Mouse (Mus musculus): ENCODE data around the gene Spo11. TPM values are rescaled to one million over a fixed set of nuclear protein-coding genes. Genes with fewer than 3 reads are reported as not detected.

Spo11 gene
- polyA plus RNA-seq, 1 experiment from 2014 or later: 0.02 TPM

- peak overlapping the region; percentile 61 for H3K9ac ChIP-seq (ENCODE audit: low read length)
- no peaks in the 10 kb centered on the region for H3K36me3 ChIP-seq (ENCODE audit: control insufficient read depth, insufficient read depth, low read length)
- H3K4me3 ChIP-seq (ENCODE audit: low read depth, low read length): peak overlapping the region; percentile 56
- no peaks in the 10 kb centered on the region for H3K9me3 ChIP-seq (ENCODE audit: control insufficient read depth, low read length)
- peaks cover 10% of the 10 kb centered on the region for H3K4me1 ChIP-seq (replicated peaks; ENCODE audit: control insufficient read depth, insufficient read depth)
- peak overlapping the region; percentile 92 for H3K4me2 ChIP-seq (replicated peaks; ENCODE audit: low read depth)
- ATAC-seq (ENCODE audit: low FRiP score, low TSS enrichment) (no peak; the same call in 1 of the 2 replicates), DNase-seq (ENCODE audit: low spot score) (peak; percentile 29)
- TF ChIP-seq CTCF (IDR thresholded peaks at IDR 0.05; ENCODE audit: low read depth) (no peak), EP300 (optimal IDR thresholded peaks at IDR 0.05) (no peak)
- WGBS: under 1% methylated on average over 26 of the region's 26 CpGs
- no peaks in the 10 kb centered on the region for H3K27me3 ChIP-seq (ENCODE audit: control insufficient read depth, insufficient read depth, low read length)
- peak overlapping the region; percentile 76 for H3K27ac ChIP-seq (replicated peaks)
Measured at GRCm38 (mm10) chr2:172939639-172940002, 37.9 kb upstream of the Spo11 start.

- TF ChIP-seq EP300 (optimal IDR thresholded peaks at IDR 0.05): no peak
- TF ChIP-seq CTCF (IDR thresholded peaks at IDR 0.05; ENCODE audit: low read depth): no peak
Measured at GRCm38 (mm10) chr2:172940003-172940798, 37.3 kb upstream of the Spo11 start, which contains the start of gene Bmp7. Bmp7 (minus strand) TSS chr2:172940321.

GRCm38 (mm10) chr2:172940799-172941163 lies 36.7 kb upstream of the Spo11 start:
- TF ChIP-seq EP300 (optimal IDR thresholded peaks at IDR 0.05) (no peak), CTCF (IDR thresholded peaks at IDR 0.05; ENCODE audit: low read depth) (no peak)
- H3K36me3 ChIP-seq (ENCODE audit: control insufficient read depth, insufficient read depth, low read length): no peaks in the 10 kb centered on the region
- peaks cover 5% of the 10 kb centered on the region; the same call in 1 of the 2 replicates for H3K4me1 ChIP-seq (replicated peaks; ENCODE audit: control insufficient read depth, insufficient read depth)
- H3K9ac ChIP-seq (ENCODE audit: low read length): no peak overlapping the region
- H3K27ac ChIP-seq (replicated peaks): no peak overlapping the region; the same call in 1 of the 2 replicates
- H3K4me2 ChIP-seq (replicated peaks; ENCODE audit: low read depth): peak overlapping the region; percentile 92
- ATAC-seq (ENCODE audit: low FRiP score, low TSS enrichment) (peak; percentile 0; the same call in 1 of the 2 replicates), DNase-seq (ENCODE audit: low spot score) (no peak)
- peak overlapping the region; percentile 56 for H3K4me3 ChIP-seq (ENCODE audit: low read depth, low read length)
- WGBS: 1% methylated on average over 13 of the region's 13 CpGs
- no peaks in the 10 kb centered on the region for H3K9me3 ChIP-seq (ENCODE audit: control insufficient read depth, low read length)
- H3K27me3 ChIP-seq (ENCODE audit: control insufficient read depth, insufficient read depth, low read length): no peaks in the 10 kb centered on the region

More at GRCm38 (mm10) chr2:172940003-172940798, 37.3 kb upstream of the Spo11 start, which contains the start of gene Bmp7:
- H3K9me3 ChIP-seq (ENCODE audit: control insufficient read depth, low read length): no peaks in the 10 kb centered on the region
- peak within 1 kb of the TSS; percentile 56 for H3K4me3 ChIP-seq (ENCODE audit: low read depth, low read length)
- ATAC-seq (ENCODE audit: low FRiP score, low TSS enrichment) (peak; percentile 64), DNase-seq (ENCODE audit: low spot score) (peak; percentile 84)
- no peaks in the 10 kb centered on the region for H3K36me3 ChIP-seq (ENCODE audit: control insufficient read depth, insufficient read depth, low read length)
- WGBS: under 1% methylated on average over 69 of the region's 82 CpGs
- peak within 1 kb of the TSS; percentile 61 for H3K9ac ChIP-seq (ENCODE audit: low read length)
- no peaks in the 10 kb centered on the region for H3K27me3 ChIP-seq (ENCODE audit: control insufficient read depth, insufficient read depth, low read length)
- peak within 1 kb of the TSS; percentile 76 for H3K27ac ChIP-seq (replicated peaks)
- H3K4me2 ChIP-seq (replicated peaks; ENCODE audit: low read depth): peak within 1 kb of the TSS; percentile 92
- H3K4me1 ChIP-seq (replicated peaks; ENCODE audit: control insufficient read depth, insufficient read depth): peaks cover 8% of the 10 kb centered on the region

- 39% methylated on average over 5 of the region's 5 CpGs for WGBS
- H3K27me3 ChIP-seq (ENCODE audit: control insufficient read depth, insufficient read depth, low read length): no peaks in the 10 kb centered on the region
- no peak overlapping the region for H3K4me3 ChIP-seq (ENCODE audit: low read depth, low read length)
- TF ChIP-seq CTCF (IDR thresholded peaks at IDR 0.05; ENCODE audit: low read depth): peak; percentile 66
- no peak for TF ChIP-seq EP300 (optimal IDR thresholded peaks at IDR 0.05)
- DNase-seq (ENCODE audit: low spot score) (no peak), ATAC-seq (ENCODE audit: low FRiP score, low TSS enrichment) (no peak)
- H3K27ac ChIP-seq (replicated peaks): no peak overlapping the region
- no peaks in the 10 kb centered on the region for H3K36me3 ChIP-seq (ENCODE audit: control insufficient read depth, insufficient read depth, low read length)
- no peak overlapping the region for H3K9ac ChIP-seq (ENCODE audit: low read length)
- no peaks in the 10 kb centered on the region for H3K4me1 ChIP-seq (replicated peaks; ENCODE audit: control insufficient read depth, insufficient read depth)
- no peak overlapping the region for H3K4me2 ChIP-seq (replicated peaks; ENCODE audit: low read depth)
- no peaks in the 10 kb centered on the region for H3K9me3 ChIP-seq (ENCODE audit: control insufficient read depth, low read length)
Measured at GRCm38 (mm10) chr2:172949051-172949450, 28.4 kb upstream of the Spo11 start.

GRCm38 (mm10) chr2:172950119-172950676 lies 27.3 kb upstream of the Spo11 start:
- Histone ChIP-seq H3K9ac (ENCODE audit: low read length) (no peak overlapping the region), H3K36me3 (ENCODE audit: control insufficient read depth, insufficient read depth, low read length) (no peaks in the 10 kb centered on the region), H3K4me3 (ENCODE audit: low read depth, low read length) (no peak overlapping the region), H3K4me1 (replicated peaks; ENCODE audit: control insufficient read depth, insufficient read depth) (no peaks in the 10 kb centered on the region), H3K27me3 (ENCODE audit: control insufficient read depth, insufficient read depth, low read length) (no peaks in the 10 kb centered on the region), H3K27ac (replicated peaks) (no peak overlapping the region), H3K4me2 (replicated peaks; ENCODE audit: low read depth) (no peak overlapping the region), H3K9me3 (ENCODE audit: control insufficient read depth, low read length) (no peaks in the 10 kb centered on the region)
- ATAC-seq (ENCODE audit: low FRiP score, low TSS enrichment) (no peak), DNase-seq (ENCODE audit: low spot score) (no peak)
- TF ChIP-seq EP300 (optimal IDR thresholded peaks at IDR 0.05) (no peak), CTCF (IDR thresholded peaks at IDR 0.05; ENCODE audit: low read depth) (no peak)
- WGBS: 65% methylated on average over 9 of the region's 9 CpGs

- no peak for DNase-seq (ENCODE audit: low spot score)
- no peaks in the 10 kb centered on the region for H3K27me3 ChIP-seq (ENCODE audit: control insufficient read depth, insufficient read depth, low read length)
- no peak for ATAC-seq (ENCODE audit: low FRiP score, low TSS enrichment)
- WGBS: 45% methylated on average over 11 of the region's 11 CpGs
- no peak overlapping the region for H3K27ac ChIP-seq (replicated peaks)
- H3K9me3 ChIP-seq (ENCODE audit: control insufficient read depth, low read length): no peaks in the 10 kb centered on the region
- no peaks in the 10 kb centered on the region for H3K4me1 ChIP-seq (replicated peaks; ENCODE audit: control insufficient read depth, insufficient read depth)
- no peak for TF ChIP-seq CTCF (IDR thresholded peaks at IDR 0.05; ENCODE audit: low read depth)
- TF ChIP-seq EP300 (optimal IDR thresholded peaks at IDR 0.05): no peak
- H3K4me2 ChIP-seq (replicated peaks; ENCODE audit: low read depth): no peak overlapping the region
- H3K9ac ChIP-seq (ENCODE audit: low read length): no peak overlapping the region
- no peak overlapping the region for H3K4me3 ChIP-seq (ENCODE audit: low read depth, low read length)
- H3K36me3 ChIP-seq (ENCODE audit: control insufficient read depth, insufficient read depth, low read length): no peaks in the 10 kb centered on the region
Measured at GRCm38 (mm10) chr2:172950722-172951121, 26.8 kb upstream of the Spo11 start.
